Mouse (Mus musculus) left cerebral cortex, adult 6 months (tissue): ENCODE results near the gene Lss. TPM values are rescaled to one million over a fixed set of nuclear protein-coding genes. Genes with fewer than 3 reads are reported as not detected.

Source experiments
- long read RNA-seq, 2 experiments: library from polyadenylated mRNA; unstranded; transcript quantifications; one replicate each; pipeline ENCODE4 v2.0.0; 2019 to 2020
- polyA plus RNA-seq: library from polyadenylated mRNA; unstranded; fragments of <200 nt; fragmentation: Nextera tagmentation; gene quantifications from 2 replicates; pipeline ENCODE4 v1.2.3, GENCODE M21; 2021

Gene Lss
- 12.4 and 16.4 TPM in 2 replicates for polyA plus RNA-seq
- long read RNA-seq, experiment 1, full-length matches to known transcripts, result 40 of 64 reads
- long read RNA-seq, experiment 1, partial matches to known transcripts, result 9 of 64 reads
- long read RNA-seq, experiment 1, other reads (novel, unspliced or antisense), result 15 of 64 reads
- long read RNA-seq, experiment 2, full-length matches to known transcripts, result 9 of 16 reads
- long read RNA-seq, experiment 2, partial matches to known transcripts, result 3 of 16 reads
- long read RNA-seq, experiment 2, other reads (novel, unspliced or antisense), result 4 of 16 reads

GRCm38 (mm10) chr10:76531375-76531774 is at the start of gene Lss:
Lss (plus strand) TSS chr10:76531588.

GRCm38 (mm10) chr10:76561972-76562371 is 30.6 kb downstream of the Lss start, which contains the start of gene Spatc1l:
Spatc1l (plus strand) TSS chr10:76562272.

GRCm38 (mm10) chr10:76575374-76575773 is 44.0 kb downstream of the Lss start, which contains the start of gene Ftcd:
Ftcd (plus strand) TSS chr10:76575648.

Other genes with a start within 250 kb of the Lss start
- gene Dip2a, start 186.3 kb upstream of the Lss start, polyA plus RNA-seq, result 17.1 and 35.3 TPM in 2 replicates
- not detected in 2 replicates for gene AC141477.1, start 91.1 kb upstream of the Lss start, polyA plus RNA-seq
- gene Pcnt, start 88.8 kb upstream of the Lss start, polyA plus RNA-seq, result 6.5 and 9.8 TPM in 2 replicates
- not detected in 2 replicates for gene 2610028H24Rik, start 82.5 kb upstream of the Lss start, polyA plus RNA-seq
- 34.4 and 39.8 TPM in 2 replicates for gene Mcm3ap, start 62.7 kb upstream of the Lss start, polyA plus RNA-seq
- 3.4 and 3.9 TPM in 2 replicates for gene Ybey, start 62.5 kb upstream of the Lss start, polyA plus RNA-seq
- gene Spatc1l, start 30.7 kb downstream of the Lss start, polyA plus RNA-seq, result not detected in 2 replicates
- gene Ftcd, start 44.1 kb downstream of the Lss start, polyA plus RNA-seq, result 0.06 TPM in 1 of 2 replicates, not detected in the other
- gene Col6a2, start 92.0 kb downstream of the Lss start, polyA plus RNA-seq, result 1.3 and 2.7 TPM in 2 replicates
- 2.0 and 3.0 TPM in 2 replicates for gene Col6a1, start 194.6 kb downstream of the Lss start, polyA plus RNA-seq